Mouse (Mus musculus): Measurements from ENCODE around the gene Ripor2. TPM values are rescaled to one million over a fixed set of nuclear protein-coding genes. Genes with fewer than 3 reads are reported as not detected.

Gene Ripor2
- polyA plus RNA-seq, 1 experiment from 2014 or later: 3.1 TPM

DNA sequence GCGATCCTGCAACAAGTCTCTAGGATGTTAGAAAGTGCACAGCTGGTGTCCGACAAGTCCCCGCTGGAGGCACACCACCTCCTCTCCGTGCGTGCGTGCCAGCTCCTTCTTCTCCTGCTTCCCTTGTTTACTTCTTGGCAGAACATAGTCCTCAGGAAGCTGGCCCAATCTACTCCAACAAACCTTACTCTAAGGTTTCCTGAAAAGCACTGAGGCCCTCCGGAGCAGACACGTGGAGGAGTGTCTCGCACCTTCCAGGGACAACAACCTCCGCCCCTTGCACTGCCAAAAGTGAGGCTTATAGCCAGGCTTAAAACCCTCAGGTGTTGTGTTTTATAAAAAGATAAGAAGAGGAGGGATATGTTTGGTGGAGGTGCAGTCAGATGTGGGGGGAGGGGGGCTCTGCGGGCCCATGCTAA is 21.6 kb downstream of the Ripor2 start:
- Histone ChIP-seq H3K4me1 (ENCODE audit: insufficient read depth, low read depth, low read length) (peaks cover 9% of the 10 kb centered on the region; the same call in 1 of the 2 replicates), H3K27ac (ENCODE audit: low read length) (peak overlapping the region; percentile 54; the same call in 1 of the 2 replicates), H3K36me3 (ENCODE audit: insufficient read depth, low read length) (no peaks in the 10 kb centered on the region), H3K4me3 (ENCODE audit: low read depth, low read length) (no peak overlapping the region), H3K9ac (replicated peaks; ENCODE audit: low read depth) (no peak overlapping the region), H3K27me3 (replicated peaks; ENCODE audit: insufficient read depth, low read length) (no peaks in the 10 kb centered on the region), H3K9me3 (ENCODE audit: low read length) (no peaks in the 10 kb centered on the region), H3K4me2 (replicated peaks; ENCODE audit: low read depth, low read length) (peak overlapping the region; percentile 44)
- TF ChIP-seq CTCF (IDR thresholded peaks at IDR 0.05) (peak; percentile 43), EP300 (IDR thresholded peaks at IDR 0.05) (peak; percentile 93)
- ATAC-seq (peak; percentile 87), DNase-seq (ENCODE audit: low spot score) (peak; percentile 85)
- WGBS: 6% methylated on average over 11 of the region's 11 CpGs

DNA sequence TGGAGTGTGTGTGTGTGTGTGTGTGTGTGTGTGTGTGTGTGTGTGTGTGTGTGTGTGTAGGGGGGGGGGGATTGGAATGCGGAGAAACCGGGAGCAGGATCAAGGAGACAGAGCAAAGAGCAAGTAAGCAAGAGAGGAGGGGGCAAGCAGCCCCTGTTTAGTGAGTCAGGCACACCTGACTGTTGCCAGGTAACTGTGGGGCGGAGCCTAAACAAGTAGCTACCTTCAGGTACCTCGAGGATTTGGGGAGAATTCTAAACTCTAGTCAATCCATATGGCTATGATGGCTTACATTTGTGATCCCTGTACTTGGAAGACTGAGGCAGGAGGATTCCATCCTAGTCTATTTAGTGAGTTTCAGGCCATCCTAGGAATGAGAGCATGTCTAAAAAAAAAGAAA is 22.1 kb downstream of the Ripor2 start:
- no peak overlapping the region for H3K27ac ChIP-seq (ENCODE audit: low read length)
- H3K4me2 ChIP-seq (replicated peaks; ENCODE audit: low read depth, low read length): no peak overlapping the region
- ATAC-seq: no peak
- H3K4me1 ChIP-seq (ENCODE audit: insufficient read depth, low read depth, low read length): peaks cover 9% of the 10 kb centered on the region; the same call in 1 of the 2 replicates
- TF ChIP-seq EP300 (IDR thresholded peaks at IDR 0.05): no peak
- no peaks in the 10 kb centered on the region for H3K36me3 ChIP-seq (ENCODE audit: insufficient read depth, low read length)
- no peak for DNase-seq (ENCODE audit: low spot score)
- no peak overlapping the region for H3K9ac ChIP-seq (replicated peaks; ENCODE audit: low read depth)
- H3K4me3 ChIP-seq (ENCODE audit: low read depth, low read length): no peak overlapping the region
- 29% methylated on average over 4 of the region's 4 CpGs for WGBS
- no peaks in the 10 kb centered on the region for H3K27me3 ChIP-seq (replicated peaks; ENCODE audit: insufficient read depth, low read length)
- no peaks in the 10 kb centered on the region for H3K9me3 ChIP-seq (ENCODE audit: low read length)

DNA sequence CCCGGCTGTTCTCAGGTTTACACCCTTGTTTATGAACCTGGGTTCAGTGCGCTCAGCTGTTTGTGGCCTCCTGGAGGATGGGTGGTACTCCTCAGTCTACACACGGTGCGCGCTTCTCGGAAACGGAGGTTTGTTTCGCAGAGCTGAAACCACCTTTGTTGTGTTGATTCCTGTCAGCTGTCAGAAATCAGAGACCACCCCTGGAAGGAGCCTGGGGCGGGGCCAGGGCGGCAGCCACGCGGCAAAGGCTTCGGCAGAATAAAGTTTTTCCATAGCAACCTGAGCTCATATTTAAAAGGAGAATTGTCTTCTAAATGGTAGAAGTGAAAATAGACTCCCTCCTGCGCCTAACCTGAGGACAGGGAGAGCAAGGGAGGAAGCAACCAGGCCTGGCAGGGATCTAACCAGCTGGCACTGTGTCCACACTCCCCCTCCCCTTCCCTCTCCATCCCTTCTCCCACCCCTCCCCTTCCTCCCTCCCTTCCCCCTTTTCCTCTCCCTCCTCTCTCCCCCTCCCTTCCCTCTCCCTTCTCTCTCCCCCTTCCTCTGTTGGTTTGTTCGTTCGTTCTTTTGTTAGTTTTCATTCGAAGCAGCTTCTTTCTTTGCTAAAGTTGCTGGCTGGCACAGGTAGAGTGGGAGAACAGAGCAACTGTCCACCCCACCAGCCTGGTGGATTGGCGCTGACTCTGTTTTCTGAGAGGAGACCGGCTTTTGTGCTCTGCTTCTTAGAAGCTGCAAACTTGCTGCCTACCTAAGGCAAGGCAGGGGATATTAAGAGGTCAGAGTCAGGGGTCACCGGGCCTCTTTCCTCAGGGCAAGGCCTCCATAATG is 23.0 kb downstream of the Ripor2 start:
- no peaks in the 10 kb centered on the region for H3K9me3 ChIP-seq (ENCODE audit: low read length)
- DNase-seq (ENCODE audit: low spot score) (no peak), ATAC-seq (no peak)
- no peak for TF ChIP-seq EP300 (IDR thresholded peaks at IDR 0.05)
- no peak for TF ChIP-seq CTCF (IDR thresholded peaks at IDR 0.05)
- H3K4me3 ChIP-seq (ENCODE audit: low read depth, low read length): no peak overlapping the region
- H3K4me1 ChIP-seq (ENCODE audit: insufficient read depth, low read depth, low read length): peaks cover 9% of the 10 kb centered on the region; the same call in 1 of the 2 replicates
- H3K27me3 ChIP-seq (replicated peaks; ENCODE audit: insufficient read depth, low read length): no peaks in the 10 kb centered on the region
- no peaks in the 10 kb centered on the region for H3K36me3 ChIP-seq (ENCODE audit: insufficient read depth, low read length)
- 19% methylated on average over 20 of the region's 20 CpGs for WGBS
- H3K4me2 ChIP-seq (replicated peaks; ENCODE audit: low read depth, low read length): peak overlapping the region; percentile 35; the same call in 1 of the 2 replicates
- H3K27ac ChIP-seq (ENCODE audit: low read length): no peak overlapping the region
- no peak overlapping the region for H3K9ac ChIP-seq (replicated peaks; ENCODE audit: low read depth)

DNA sequence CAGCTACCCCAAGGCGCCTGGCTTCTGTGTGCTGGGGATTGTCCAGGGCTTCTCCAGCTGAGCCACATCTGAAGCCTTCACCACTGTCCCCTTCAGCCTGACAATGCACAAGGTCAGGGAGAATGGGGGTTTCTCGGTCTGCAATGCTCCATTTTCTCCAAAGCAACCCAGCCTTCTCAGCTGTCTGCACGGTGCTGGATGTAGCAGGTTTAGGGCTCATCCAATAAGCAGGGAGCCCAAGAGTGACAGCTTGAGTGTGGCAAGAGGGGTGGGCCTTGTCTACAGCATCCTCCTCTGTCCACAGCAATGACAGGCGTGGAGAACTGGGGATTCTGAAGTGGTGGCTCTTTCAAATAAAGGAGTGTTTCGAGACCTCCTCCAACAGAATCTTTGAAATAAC is 23.8 kb downstream of the Ripor2 start:
- 85% methylated on average over 5 of the region's 5 CpGs for WGBS
- no peak overlapping the region for H3K9ac ChIP-seq (replicated peaks; ENCODE audit: low read depth)
- no peak overlapping the region for H3K27ac ChIP-seq (ENCODE audit: low read length)
- H3K4me3 ChIP-seq (ENCODE audit: low read depth, low read length): no peak overlapping the region
- no peak for DNase-seq (ENCODE audit: low spot score)
- no peak overlapping the region for H3K4me2 ChIP-seq (replicated peaks; ENCODE audit: low read depth, low read length)
- H3K36me3 ChIP-seq (ENCODE audit: insufficient read depth, low read length): no peaks in the 10 kb centered on the region
- H3K27me3 ChIP-seq (replicated peaks; ENCODE audit: insufficient read depth, low read length): no peaks in the 10 kb centered on the region
- TF ChIP-seq CTCF (IDR thresholded peaks at IDR 0.05): no peak
- no peak for TF ChIP-seq EP300 (IDR thresholded peaks at IDR 0.05)
- H3K9me3 ChIP-seq (ENCODE audit: low read length): no peaks in the 10 kb centered on the region
- ATAC-seq: no peak
- peaks cover 9% of the 10 kb centered on the region; the same call in 1 of the 2 replicates for H3K4me1 ChIP-seq (ENCODE audit: insufficient read depth, low read depth, low read length)

GRCm38 (mm10) chr13:24607961-24608360 is 26.0 kb downstream of the Ripor2 start:
- no peaks in the 10 kb centered on the region for H3K27me3 ChIP-seq (replicated peaks; ENCODE audit: insufficient read depth, low read length)
- H3K27ac ChIP-seq (ENCODE audit: low read length): no peak overlapping the region
- no peak for TF ChIP-seq CTCF (IDR thresholded peaks at IDR 0.05)
- TF ChIP-seq EP300 (IDR thresholded peaks at IDR 0.05): no peak
- no peak overlapping the region for H3K4me2 ChIP-seq (replicated peaks; ENCODE audit: low read depth, low read length)
- whole genome bisulfite sequencing: 86% methylated on average over 4 of the region's 4 CpGs
- no peaks in the 10 kb centered on the region for H3K36me3 ChIP-seq (ENCODE audit: insufficient read depth, low read length)
- DNase-seq (ENCODE audit: low spot score) (no peak), ATAC-seq (no peak)
- H3K9me3 ChIP-seq (ENCODE audit: low read length): no peaks in the 10 kb centered on the region
- peaks cover 5% of the 10 kb centered on the region; the same call in 1 of the 2 replicates for H3K4me1 ChIP-seq (ENCODE audit: insufficient read depth, low read depth, low read length)
- H3K4me3 ChIP-seq (ENCODE audit: low read depth, low read length): no peak overlapping the region
- H3K9ac ChIP-seq (replicated peaks; ENCODE audit: low read depth): no peak overlapping the region

DNA sequence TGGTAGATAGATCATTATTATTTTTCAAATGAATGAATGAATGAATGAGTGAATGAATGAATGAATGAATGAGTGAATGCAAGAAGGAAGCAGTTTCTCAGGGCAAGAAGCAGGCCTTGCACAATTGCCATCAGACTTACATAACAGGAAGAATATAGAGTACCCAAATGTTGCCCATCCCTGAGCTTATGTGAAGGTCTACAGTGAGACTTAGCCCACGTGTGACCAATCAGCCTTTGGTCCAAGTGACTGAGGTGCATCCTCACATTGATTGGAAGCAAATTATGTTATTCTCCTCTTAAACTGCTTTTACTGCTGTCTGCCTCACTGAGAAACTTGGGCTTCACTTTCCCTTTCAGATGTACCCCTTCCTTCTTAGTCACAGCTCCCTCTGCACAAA is 26.7 kb downstream of the Ripor2 start:
- 69% methylated on average over 1 of the region's 1 CpGs for WGBS
- no peak for TF ChIP-seq CTCF (IDR thresholded peaks at IDR 0.05)
- TF ChIP-seq EP300 (IDR thresholded peaks at IDR 0.05): no peak
- Histone ChIP-seq H3K27ac (ENCODE audit: low read length) (no peak overlapping the region), H3K36me3 (ENCODE audit: insufficient read depth, low read length) (no peaks in the 10 kb centered on the region), H3K9ac (replicated peaks; ENCODE audit: low read depth) (no peak overlapping the region), H3K27me3 (replicated peaks; ENCODE audit: insufficient read depth, low read length) (no peaks in the 10 kb centered on the region), H3K9me3 (ENCODE audit: low read length) (no peaks in the 10 kb centered on the region), H3K4me1 (ENCODE audit: insufficient read depth, low read depth, low read length) (peaks cover 5% of the 10 kb centered on the region; the same call in 1 of the 2 replicates), H3K4me2 (replicated peaks; ENCODE audit: low read depth, low read length) (no peak overlapping the region), H3K4me3 (ENCODE audit: low read depth, low read length) (no peak overlapping the region)
- DNase-seq (ENCODE audit: low spot score): no peak
- ATAC-seq: no peak
